Mouse (Mus musculus) olfactory bulb, adult 2 months (tissue): ENCODE measurements around the gene Usp48.

ENCODE experiments used
- CTCF ChIP-seq: fragments of 200-500 bp; IDR thresholded peaks from 2 replicates; pipeline ENCODE4 v1.5.1; 2012; ENCODE audit warnings: low read depth, mild to moderate bottlenecking, low read length, moderate library complexity; ENCODE audit not compliant: insufficient read depth
- POLR2A ChIP-seq: fragments of 200-500 bp; IDR thresholded peaks from 2 replicates; pipeline ENCODE4 v1.6.1; 2012; ENCODE audit warnings: mild to moderate bottlenecking, low read depth, low read length, moderate library complexity; ENCODE audit not compliant: insufficient read depth

DNA sequence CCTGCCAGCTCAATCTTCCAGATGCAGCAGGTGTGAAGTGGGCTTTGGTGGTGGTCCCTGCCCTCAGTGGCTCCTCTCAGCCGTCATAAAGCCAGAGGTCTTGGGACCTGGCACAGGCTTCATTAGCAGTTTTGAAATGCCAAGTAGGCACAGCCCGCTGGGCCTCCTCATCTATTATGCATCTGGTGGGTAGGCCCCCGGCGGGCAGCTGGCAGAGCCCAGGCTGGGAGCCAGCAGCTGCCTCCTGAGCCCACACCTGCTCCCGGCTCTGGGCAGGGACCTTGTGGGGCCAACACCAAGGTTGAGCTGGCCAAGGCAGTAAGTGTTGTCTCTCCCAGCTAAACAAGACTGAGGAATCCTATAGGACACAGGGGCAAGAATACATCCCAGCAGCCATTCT, 92.7 kb downstream of the Usp48 start:
- TF ChIP-seq CTCF: no peak
- no peak for TF ChIP-seq POLR2A
